Mouse (Mus musculus) limb, embryonic 11.5 days (tissue): ENCODE data around the gene Cpne8. TPM values are rescaled to one million over a fixed set of nuclear protein-coding genes. Genes with fewer than 3 reads are reported as not detected.

Experiments
- ATAC-seq: fragments of 200-750 bp; cut with Nextera tagmentation; 2 replicates; pipeline ENCODE4 v1.8.0; 2017; ENCODE audit warnings: low read depth; ENCODE audit not compliant: insufficient number of reproducible peaks, low FRiP score, low TSS enrichment
- DNase-seq: peaks from one replicate; pipeline ENCODE4 v3.0.0-alpha.2; 2015; ENCODE audit warnings: low spot score
- H3K27ac ChIP-seq: fragments of 300-500 bp; sonication (generic); replicated peaks from 2 replicates; pipeline ENCODE4 v1.5.1; 2014; ENCODE audit warnings: low read depth, mild to moderate bottlenecking, low read length
- H3K27me3 ChIP-seq: fragments of 300-500 bp; sonication (generic); 2 replicates; pipeline ENCODE4 v1.6.1; 2014; ENCODE audit warnings: mild to moderate bottlenecking, low read length, mixed read lengths; ENCODE audit not compliant: control insufficient read depth, insufficient read depth
- H3K36me3 ChIP-seq: fragments of 300-500 bp; sonication (generic); 2 replicates; pipeline ENCODE4 v1.6.1; 2014; ENCODE audit warnings: mild to moderate bottlenecking, low read length, moderate library complexity, mixed read lengths; ENCODE audit not compliant: control insufficient read depth, insufficient read depth
- H3K4me1 ChIP-seq: fragments of 300-500 bp; sonication (generic); 2 replicates; pipeline ENCODE4 v1.6.1; 2014; ENCODE audit warnings: low read length, mixed read lengths; ENCODE audit not compliant: control insufficient read depth, insufficient read depth
- H3K4me2 ChIP-seq: fragments of 300-500 bp; sonication (generic); 2 replicates; pipeline ENCODE4 v1.6.1; 2014; ENCODE audit warnings: low read depth, mild to moderate bottlenecking, moderate library complexity; ENCODE audit not compliant: severe bottlenecking
- H3K4me3 ChIP-seq: fragments of 300-500 bp; sonication (generic); 2 replicates; pipeline ENCODE4 v1.5.1; 2014; ENCODE audit warnings: low read depth, low read length
- H3K9ac ChIP-seq: fragments of 300-500 bp; sonication (generic); 2 replicates; pipeline ENCODE4 v1.6.1; 2014; ENCODE audit warnings: mild to moderate bottlenecking, low read length
- H3K9me3 ChIP-seq: fragments of 300-500 bp; sonication (generic); 2 replicates; pipeline ENCODE4 v1.6.1; 2016; ENCODE audit warnings: low read length; ENCODE audit not compliant: control insufficient read depth
- WGBS: fragments of 180-500 bp; shearing (Covaris S2); extraction: QIAGEN DNeasy Blood & Tissue Kit; methylation state at CpG from one replicate; pipeline ENCODE4 v1.1.7; 2014; 5-methylcytosine and 5-hydroxymethylcytosine counted together
- polyA plus RNA-seq: library from polyadenylated mRNA; unstranded; fragments of >200 nt; fragmentation: Nextera tagmentation; extraction: Ambion mirVana; gene quantifications from 2 replicates; pipeline ENCODE4 v1.2.1, GENCODE M21; 2014

The Cpne8 gene
- polyA plus RNA-seq, 1 experiment from 2014 or later, result 3.3 TPM

DNA sequence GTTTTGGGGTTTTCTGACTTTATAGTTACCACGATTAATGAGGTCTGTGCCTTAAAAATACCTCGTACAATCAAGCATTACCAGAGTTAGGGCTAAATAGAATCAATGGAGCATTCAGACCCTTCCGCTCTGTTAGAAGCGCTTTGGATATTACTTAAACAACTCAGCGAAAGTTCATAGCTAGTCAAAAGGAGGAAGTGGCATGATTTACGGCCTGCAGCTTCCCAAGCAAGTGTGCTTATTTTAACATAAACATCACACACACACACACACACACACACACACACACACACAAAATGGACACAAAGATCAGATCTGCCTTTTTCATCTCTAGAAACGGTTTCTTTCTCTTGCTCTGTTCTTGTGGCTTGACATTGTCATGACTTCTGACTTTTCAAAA, 9.7 kb downstream of the Cpne8 start:
- 73% methylated on average over 7 of the region's 7 CpGs for WGBS
- Histone ChIP-seq H3K4me1 (peaks cover 2% of the 10 kb centered on the region; the same call in 1 of the 2 replicates), H3K27ac (no peak overlapping the region), H3K36me3 (no peaks in the 10 kb centered on the region), H3K27me3 (no peaks in the 10 kb centered on the region), H3K4me2 (no peak overlapping the region), H3K9me3 (no peaks in the 10 kb centered on the region), H3K4me3 (no peak overlapping the region), H3K9ac (no peak overlapping the region)
- DNase-seq (no peak), ATAC-seq (no peak)

- DNase-seq (no peak), ATAC-seq (no peak)
- Histone ChIP-seq H3K9me3 (no peaks in the 10 kb centered on the region), H3K27ac (no peak overlapping the region), H3K36me3 (no peaks in the 10 kb centered on the region), H3K4me2 (no peak overlapping the region), H3K4me3 (no peak overlapping the region), H3K27me3 (no peaks in the 10 kb centered on the region), H3K9ac (no peak overlapping the region), H3K4me1 (peaks cover 2% of the 10 kb centered on the region; the same call in 1 of the 2 replicates)
- WGBS, result 90% methylated on average over 6 of the region's 6 CpGs
Measured at GRCm38 (mm10) chr15:90666893-90667292, 12.3 kb downstream of the Cpne8 start.

- WGBS, result 83% methylated on average over 3 of the region's 3 CpGs
- no peak for ATAC-seq
- Histone ChIP-seq H3K27ac (no peak overlapping the region), H3K9ac (no peak overlapping the region), H3K9me3 (no peaks in the 10 kb centered on the region), H3K36me3 (no peaks in the 10 kb centered on the region), H3K4me2 (no peak overlapping the region), H3K27me3 (no peaks in the 10 kb centered on the region), H3K4me3 (no peak overlapping the region), H3K4me1 (peaks cover 2% of the 10 kb centered on the region; the same call in 1 of the 2 replicates)
- no peak for DNase-seq
Measured at GRCm38 (mm10) chr15:90664615-90665014, 14.6 kb downstream of the Cpne8 start.

DNA sequence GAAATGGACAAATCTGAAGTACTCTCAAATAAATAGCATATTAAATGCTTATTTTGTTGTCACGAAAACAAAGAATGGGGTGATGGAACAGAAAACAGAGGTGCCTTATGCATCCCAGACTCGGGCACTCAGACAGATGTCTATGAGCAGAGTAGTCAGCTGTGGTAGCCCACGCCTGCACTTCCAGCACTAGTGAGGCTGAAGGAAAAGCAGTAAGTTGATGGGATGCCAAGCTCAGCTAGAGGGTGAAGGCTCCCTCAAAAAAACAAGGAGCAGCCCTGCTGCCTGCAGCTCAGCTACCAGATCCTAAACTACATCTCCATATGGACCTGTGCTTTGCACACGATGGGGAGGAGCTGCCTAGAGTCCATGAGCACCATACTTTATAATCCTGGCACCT, 15.6 kb downstream of the Cpne8 start:
- 77% methylated on average over 4 of the region's 4 CpGs for WGBS
- DNase-seq, result no peak
- no peak overlapping the region for H3K4me3 ChIP-seq
- H3K27me3 ChIP-seq, result no peaks in the 10 kb centered on the region
- no peak overlapping the region for H3K4me2 ChIP-seq
- no peak overlapping the region for H3K27ac ChIP-seq
- H3K4me1 ChIP-seq, result no peaks in the 10 kb centered on the region
- ATAC-seq, result no peak
- H3K36me3 ChIP-seq, result no peaks in the 10 kb centered on the region
- H3K9me3 ChIP-seq, result no peaks in the 10 kb centered on the region
- no peak overlapping the region for H3K9ac ChIP-seq

GRCm38 (mm10) chr15:90660723-90661122, 18.5 kb downstream of the Cpne8 start:
- ATAC-seq (no peak), DNase-seq (no peak)
- H3K4me2 ChIP-seq, result no peak overlapping the region
- H3K9ac ChIP-seq, result no peak overlapping the region
- H3K27ac ChIP-seq, result no peak overlapping the region
- no peaks in the 10 kb centered on the region for H3K36me3 ChIP-seq
- no peaks in the 10 kb centered on the region for H3K27me3 ChIP-seq
- no peak overlapping the region for H3K4me3 ChIP-seq
- 92% methylated on average over 3 of the region's 3 CpGs for WGBS
- H3K4me1 ChIP-seq, result no peaks in the 10 kb centered on the region
- H3K9me3 ChIP-seq, result no peaks in the 10 kb centered on the region

DNA sequence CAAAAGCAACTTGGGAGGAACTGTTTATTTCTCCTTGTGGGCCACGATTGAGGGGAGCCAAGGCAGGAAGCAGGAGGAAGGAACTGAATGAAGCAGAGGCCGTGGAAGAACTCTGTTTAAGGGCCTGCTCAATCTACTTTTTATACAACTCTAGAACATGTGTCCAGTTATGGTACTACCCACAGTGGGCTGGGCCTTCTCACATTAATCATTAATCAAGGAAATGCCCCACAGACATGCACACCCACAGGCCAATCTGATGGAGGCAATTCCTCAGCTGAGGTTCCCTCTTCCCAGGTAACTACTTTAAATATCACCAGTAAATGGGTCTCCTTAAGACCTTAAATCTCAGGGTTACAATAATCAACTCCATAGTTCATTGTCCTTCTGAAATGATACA, 21.2 kb downstream of the Cpne8 start:
- H3K27ac ChIP-seq, result no peak overlapping the region
- WGBS, result 70% methylated on average over 2 of the region's 2 CpGs
- H3K27me3 ChIP-seq, result no peaks in the 10 kb centered on the region
- no peaks in the 10 kb centered on the region for H3K36me3 ChIP-seq
- ATAC-seq (no peak), DNase-seq (no peak)
- H3K9ac ChIP-seq, result no peak overlapping the region
- no peak overlapping the region for H3K4me2 ChIP-seq
- no peak overlapping the region for H3K4me3 ChIP-seq
- no peaks in the 10 kb centered on the region for H3K4me1 ChIP-seq
- H3K9me3 ChIP-seq, result no peaks in the 10 kb centered on the region

DNA sequence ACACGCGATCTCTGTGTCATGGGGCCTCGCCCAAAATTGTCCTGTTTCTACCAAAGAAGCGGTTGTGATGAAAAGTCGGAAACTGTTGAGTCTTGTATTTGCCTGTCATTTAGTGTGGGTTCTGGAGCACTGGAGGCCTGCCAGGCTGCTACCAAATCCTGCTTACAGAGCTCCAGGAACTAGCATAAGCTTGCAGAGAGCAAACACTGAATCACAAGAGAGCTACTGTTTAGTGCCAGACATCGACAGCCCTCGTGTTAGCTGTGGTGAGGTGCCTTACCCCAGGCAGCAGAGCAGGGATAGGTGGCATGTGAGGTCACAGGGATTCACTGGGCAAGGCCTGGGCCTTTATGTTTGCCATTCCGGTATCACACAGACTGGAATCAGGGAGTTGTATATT, 22.7 kb downstream of the Cpne8 start:
- no peak overlapping the region for H3K4me2 ChIP-seq
- no peaks in the 10 kb centered on the region for H3K9me3 ChIP-seq
- DNase-seq (no peak), ATAC-seq (no peak)
- 90% methylated on average over 8 of the region's 8 CpGs for WGBS
- no peak overlapping the region for H3K9ac ChIP-seq
- no peaks in the 10 kb centered on the region for H3K27me3 ChIP-seq
- H3K4me1 ChIP-seq, result no peaks in the 10 kb centered on the region
- no peak overlapping the region for H3K27ac ChIP-seq
- no peak overlapping the region for H3K4me3 ChIP-seq
- H3K36me3 ChIP-seq, result no peaks in the 10 kb centered on the region

GRCm38 (mm10) chr15:90647011-90647577, 32.1 kb downstream of the Cpne8 start:
- WGBS, result 83% methylated on average over 5 of the region's 5 CpGs
- no peak for ATAC-seq

DNA sequence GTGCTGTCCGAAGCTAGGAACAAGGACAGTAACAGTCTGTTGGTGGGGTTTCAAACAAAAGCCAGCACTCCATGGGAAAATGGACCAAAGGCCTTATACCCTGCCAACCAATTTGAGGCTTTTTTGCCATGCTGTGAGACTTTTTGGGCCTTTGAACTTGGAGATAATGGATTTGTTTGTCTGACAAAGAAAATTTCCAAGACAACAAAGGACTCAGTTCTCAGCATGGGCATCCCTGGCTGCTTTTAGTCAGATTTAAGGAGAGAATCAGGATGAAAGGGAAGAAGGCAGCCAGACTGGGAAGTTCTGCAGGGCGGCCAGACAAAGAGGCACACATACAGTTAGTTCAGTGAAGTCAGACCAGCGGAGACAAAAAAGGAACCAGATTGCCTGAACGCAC, 32.9 kb downstream of the Cpne8 start:
- ATAC-seq, result no peak
- H3K27ac ChIP-seq, result no peak overlapping the region

More at GRCm38 (mm10) chr15:90647011-90647577, 32.1 kb downstream of the Cpne8 start:
- Histone ChIP-seq H3K27me3 (no peaks in the 10 kb centered on the region), H3K4me2 (no peak overlapping the region), H3K9ac (no peak overlapping the region), H3K9me3 (no peaks in the 10 kb centered on the region), H3K36me3 (no peaks in the 10 kb centered on the region), H3K4me3 (no peak overlapping the region), H3K27ac (no peak overlapping the region), H3K4me1 (peaks cover 5% of the 10 kb centered on the region; the same call in 1 of the 2 replicates)
- DNase-seq, result no peak

More for the DNA sequence above, 32.9 kb downstream of the Cpne8 start:
- H3K36me3 ChIP-seq, result no peaks in the 10 kb centered on the region
- no peak overlapping the region for H3K4me2 ChIP-seq
- DNase-seq, result no peak
- WGBS, result 86% methylated on average over 4 of the region's 4 CpGs
- no peak overlapping the region for H3K9ac ChIP-seq
- no peak overlapping the region for H3K4me3 ChIP-seq
- H3K27me3 ChIP-seq, result no peaks in the 10 kb centered on the region
- no peaks in the 10 kb centered on the region for H3K9me3 ChIP-seq
- H3K4me1 ChIP-seq, result peaks cover 5% of the 10 kb centered on the region; the same call in 1 of the 2 replicates
